Mouse (Mus musculus) forebrain, embryonic 14.5 days (tissue): ENCODE data around the gene Psmd10. TPM values are rescaled to one million over a fixed set of nuclear protein-coding genes. Genes with fewer than 3 reads are reported as not detected.

ENCODE experiments used
- ATAC-seq: fragments of 200-750 bp; cut with Nextera tagmentation; 2 replicates; pipeline ENCODE4 v1.8.0; 2017; ENCODE audit warnings: mild to moderate bottlenecking, moderate library complexity
- DNase-seq: peaks from one replicate; pipeline ENCODE4 v3.0.0-alpha.2; 2015; ENCODE audit warnings: low spot score
- H3K27ac ChIP-seq: fragments of 300-500 bp; sonication (generic); 2 replicates; pipeline ENCODE4 v1.5.1; 2014; ENCODE audit warnings: low read depth, mild to moderate bottlenecking, control low read depth, low read length, moderate library complexity
- H3K27me3 ChIP-seq: fragments of 300-500 bp; sonication (generic); replicated peaks from 2 replicates; pipeline ENCODE4 v1.6.1; 2014; ENCODE audit warnings: low read length, control low read depth, mixed read lengths; ENCODE audit not compliant: control insufficient read depth, insufficient read depth
- H3K36me3 ChIP-seq: fragments of 300-500 bp; sonication (generic); 2 replicates; pipeline ENCODE4 v1.6.1; 2014; ENCODE audit warnings: low read length, control low read depth; ENCODE audit not compliant: control insufficient read depth, insufficient read depth
- H3K4me1 ChIP-seq: fragments of 300-500 bp; sonication (generic); 2 replicates; pipeline ENCODE4 v1.6.1; 2014; ENCODE audit warnings: antibody characterized with exemption, low read length, control low read depth; ENCODE audit not compliant: control insufficient read depth, insufficient read depth
- H3K4me2 ChIP-seq: fragments of 300-500 bp; sonication (generic); 2 replicates; pipeline ENCODE4 v1.6.1; 2014; ENCODE audit warnings: mild to moderate bottlenecking, control low read depth, low read length
- H3K4me3 ChIP-seq: fragments of 300-500 bp; sonication (generic); 2 replicates; pipeline ENCODE4 v1.5.1; 2014; ENCODE audit warnings: low read depth, low read length, control low read depth
- H3K9ac ChIP-seq: fragments of 300-500 bp; sonication (generic); 2 replicates; pipeline ENCODE4 v1.6.1; 2014; ENCODE audit warnings: mild to moderate bottlenecking, low read length, control low read depth, moderate library complexity
- H3K9me3 ChIP-seq: fragments of 300-500 bp; sonication (generic); replicated peaks from 2 replicates; pipeline ENCODE4 v1.6.1; 2016; ENCODE audit warnings: low read length, control low read depth, mixed read lengths; ENCODE audit not compliant: control insufficient read depth
- WGBS: fragments of 180-500 bp; shearing (Covaris S2); extraction: QIAGEN DNeasy Blood & Tissue Kit; methylation state at CpG from one replicate; pipeline ENCODE4 v1.1.7; 2014; 5-methylcytosine and 5-hydroxymethylcytosine counted together
- polyA plus RNA-seq: library from polyadenylated mRNA; unstranded; fragments of >200 nt; fragmentation: Nextera tagmentation; extraction: Ambion mirVana; gene quantifications from 2 replicates; pipeline ENCODE4 v1.2.1, GENCODE M21; 2014

Gene Psmd10
- polyA plus RNA-seq, 1 experiment from 2014 or later = 50.5 TPM

- H3K4me3 ChIP-seq = no peak overlapping the region
- DNase-seq (no peak), ATAC-seq (no peak)
- H3K27ac ChIP-seq = no peak overlapping the region
- no peaks in the 10 kb centered on the region for H3K9me3 ChIP-seq
- 83% methylated on average over 3 of the region's 3 CpGs for WGBS
- H3K4me2 ChIP-seq = no peak overlapping the region
- H3K4me1 ChIP-seq = no peaks in the 10 kb centered on the region
- no peaks in the 10 kb centered on the region for H3K36me3 ChIP-seq
- peaks cover 6% of the 10 kb centered on the region; the same call in 1 of the 2 replicates for H3K27me3 ChIP-seq
- no peak overlapping the region for H3K9ac ChIP-seq
These were observed 53.0 kb downstream of the Psmd10 start for GRCm38 (mm10) chrX:140903487-140903886.

Other genes with a start within 250 kb of the Psmd10 start
- gene Tex13b, start 143.3 kb downstream of the Psmd10 start, polyA plus RNA-seq = not detected in 2 replicates
- not detected in 2 replicates for gene Vsig1, start 49.1 kb downstream of the Psmd10 start, polyA plus RNA-seq
- 14.8 and 15.0 TPM in 2 replicates for gene Atg4a, start 179 bp upstream of the Psmd10 start, polyA plus RNA-seq